Mouse (Mus musculus) gastrocnemius, postnatal 36 days (tissue): ENCODE results near the gene Hmg20b. TPM values are rescaled to one million over a fixed set of nuclear protein-coding genes. Genes with fewer than 3 reads are reported as not detected.

Source experiments
- microRNA-seq, 2 experiments: library from miRNA; unstranded; fragments of <30 nt; microRNA quantifications; one replicate each; pipeline ENCODE4 v1.2.0; 2021
- total RNA-seq, 2 experiments: library from RNA; stranded (reverse); gene quantifications; 2 replicates each; pipeline ENCODE4 v1.2.3; 2021

Hmg20b gene
- total RNA-seq, 2 experiments from 2014 or later = 19.7 to 20.9 TPM

Small RNA genes within 50 kb of the gene (microRNA-seq; reads per million reads assigned to microRNA genes)
- 0 to 0.74 reads per million in 2 experiments for gene Mir6913

Other genes with a start within 250 kb of the Hmg20b start
- gene Map2k2, start 244.6 kb downstream of the Hmg20b start, total RNA-seq = 100 to 1,000 TPM; 160 to 174 TPM
- gene Zbtb7a, start 215.3 kb downstream of the Hmg20b start, total RNA-seq = 10 to 100 TPM; 22.4 to 27.8 TPM
- gene Pias4, start 182.6 kb downstream of the Hmg20b start, total RNA-seq = 10 to 100 TPM; 14.0 to 16.3 TPM
- gene Eef2, start 173.8 kb downstream of the Hmg20b start, total RNA-seq = 100 to 1,000 TPM; 880 to 957 TPM
- gene Dapk3, start 167.5 kb downstream of the Hmg20b start, total RNA-seq = 10 to 100 TPM; 21.1 to 23.9 TPM
- not detected for gene 4930442H23Rik, start 166.6 kb downstream of the Hmg20b start, total RNA-seq
- gene Nmrk2, start 148.4 kb downstream of the Hmg20b start, total RNA-seq = 10 to 100 TPM; 44.9 to 76.8 TPM
- not detected for gene Atcay, start 119.6 kb downstream of the Hmg20b start, total RNA-seq
- gene Zfr2, start 117.3 kb downstream of the Hmg20b start, total RNA-seq = 1 to 10 TPM; 1.9 TPM
- under 1 TPM in 1 of 2 experiments, not detected in 1; 0.22 TPM for gene Matk, start 97.5 kb downstream of the Hmg20b start, total RNA-seq
- 10 to 100 TPM; 90.6 to 91.0 TPM for gene Mrpl54, start 83.5 kb downstream of the Hmg20b start, total RNA-seq
- 100 to 1,000 TPM in 1 of 2 experiments, 10 to 100 TPM in 1; 98.5 to 102 TPM for gene Apba3, start 83.5 kb downstream of the Hmg20b start, total RNA-seq
- gene Tjp3, start 58.9 kb downstream of the Hmg20b start, total RNA-seq = not detected
- gene Pip5k1c, start 57.5 kb downstream of the Hmg20b start, total RNA-seq = 10 to 100 TPM; 21.4 to 23.2 TPM
- 10 to 100 TPM in 1 of 2 experiments, 1 to 10 TPM in 1; 7.6 to 10.2 TPM for gene Cactin, start 29.4 kb downstream of the Hmg20b start, total RNA-seq
- under 1 TPM; 0.87 to 0.99 TPM for gene Tbxa2r, start 21.7 kb downstream of the Hmg20b start, total RNA-seq
- 1 to 10 TPM; 1.1 to 1.3 TPM for gene Gipc3, start 7.2 kb downstream of the Hmg20b start, total RNA-seq
- 1 to 10 TPM; 2.2 to 2.6 TPM for gene Mfsd12, start 7.0 kb upstream of the Hmg20b start, total RNA-seq
- under 1 TPM; 0.37 to 0.41 TPM for gene 4930404N11Rik, start 15.3 kb upstream of the Hmg20b start, total RNA-seq
- 10 to 100 TPM; 14.2 to 15.9 TPM for gene Fzr1, start 28.0 kb upstream of the Hmg20b start, total RNA-seq
- 10 to 100 TPM; 36.5 to 42.5 TPM for gene Dohh, start 33.9 kb upstream of the Hmg20b start, total RNA-seq
- 1 to 10 TPM in 1 of 2 experiments, under 1 TPM in 1; 0.89 to 1.2 TPM for gene Gm48551, start 34.0 kb upstream of the Hmg20b start, total RNA-seq
- gene Gm48552, start 38.5 kb upstream of the Hmg20b start, total RNA-seq = under 1 TPM; 0.59 to 0.77 TPM
- under 1 TPM; 0.37 to 0.38 TPM for gene Smim24, start 42.6 kb upstream of the Hmg20b start, total RNA-seq
- gene Nfic, start 105.2 kb upstream of the Hmg20b start, total RNA-seq = 100 to 1,000 TPM; 219 to 237 TPM
- gene Celf5, start 132.2 kb upstream of the Hmg20b start, total RNA-seq = not detected
- gene Ncln, start 145.9 kb upstream of the Hmg20b start, total RNA-seq = 10 to 100 TPM; 42.1 to 44.9 TPM
- gene S1pr4, start 149.7 kb upstream of the Hmg20b start, total RNA-seq = 1 to 10 TPM in 1 of 2 experiments, under 1 TPM in 1; 0.46 to 1.5 TPM
- gene Gna15, start 173.7 kb upstream of the Hmg20b start, total RNA-seq = under 1 TPM in 1 of 2 experiments, not detected in 1; 0.20 TPM
- gene Gna11, start 194.7 kb upstream of the Hmg20b start, total RNA-seq = 10 to 100 TPM; 23.6 TPM
- gene Aes, start 209.0 kb upstream of the Hmg20b start, total RNA-seq = 100 to 1,000 TPM; 847 to 848 TPM
- 1 to 10 TPM; 4.4 to 4.7 TPM for gene Tle2, start 224.1 kb upstream of the Hmg20b start, total RNA-seq